Mouse (Mus musculus) retina, postnatal 1 day (tissue): Measurements from ENCODE around the gene Rab5if.
"Not testable (repeated sequence)": the region's sequence is repeated elsewhere in the genome, so short reads cannot be mapped to it uniquely, and the experiment has no call there.

ENCODE experiments used
- DNase-seq: peaks from one replicate; pipeline ENCODE4 v3.0.0-alpha.2; 2012

Gene Rab5if

GRCm38 (mm10) chr2:156892821-156893220, 29.9 kb downstream of the Rab5if start:
- DNase-seq = no peak

GRCm38 (mm10) chr2:156894496-156895265, 31.8 kb downstream of the Rab5if start:
- no peak for DNase-seq

DNA sequence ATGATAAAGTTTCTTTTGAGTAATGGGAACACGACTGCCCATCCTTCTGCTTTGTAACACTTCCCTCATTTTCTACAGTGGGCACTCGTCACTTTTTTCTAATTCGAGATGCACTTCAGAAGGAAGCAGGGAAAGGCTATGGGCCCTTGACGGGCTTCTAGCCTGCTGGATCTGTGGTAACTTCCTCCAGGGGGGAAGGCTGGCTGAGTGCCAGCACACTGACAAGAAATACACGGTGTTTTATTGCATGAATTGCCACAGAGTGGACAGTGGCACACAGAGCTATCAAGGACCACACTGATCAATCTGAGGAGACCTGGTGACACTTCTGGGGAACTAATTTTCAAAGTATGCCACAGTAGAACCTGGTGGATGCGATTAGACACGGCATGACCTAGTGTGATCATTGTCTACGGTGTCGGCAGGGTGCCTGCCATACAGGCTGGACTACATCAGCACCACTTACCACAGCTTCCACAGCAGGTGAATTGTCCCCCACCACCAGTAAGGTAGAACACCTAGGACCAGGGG, 33.5 kb downstream of the Rab5if start:
- DNase-seq = no peak

GRCm38 (mm10) chr2:156897034-156897433, 34.1 kb downstream of the Rab5if start:
- DNase-seq = no peak

- no peak for DNase-seq
Measured at GRCm38 (mm10) chr2:156898374-156898773, 35.4 kb downstream of the Rab5if start.

GRCm38 (mm10) chr2:156899184-156899583, 36.3 kb downstream of the Rab5if start:
- no peak for DNase-seq

DNA sequence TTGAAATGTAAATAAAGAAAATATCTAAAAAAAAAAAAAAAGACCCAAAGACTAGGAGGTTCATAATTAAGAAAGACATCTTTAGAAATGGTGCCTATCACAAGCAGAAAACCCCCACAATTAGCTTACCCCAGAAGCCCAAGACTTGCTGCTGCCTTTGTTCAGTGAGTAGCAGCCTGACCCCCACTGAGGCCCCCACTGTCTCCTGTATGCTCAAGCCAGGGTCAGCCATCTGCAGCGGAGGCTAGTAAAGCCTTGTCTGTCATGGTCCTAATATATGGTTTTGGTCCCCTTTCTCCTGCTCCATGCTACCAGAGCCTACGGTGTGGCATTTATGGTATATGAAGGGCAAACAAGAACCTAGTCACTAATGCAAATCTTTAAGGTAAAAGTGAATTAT, 38.4 kb downstream of the Rab5if start:
- no peak for DNase-seq

- no peak for DNase-seq
Measured at GRCm38 (mm10) chr2:156901883-156902282, 39.0 kb downstream of the Rab5if start.

DNA sequence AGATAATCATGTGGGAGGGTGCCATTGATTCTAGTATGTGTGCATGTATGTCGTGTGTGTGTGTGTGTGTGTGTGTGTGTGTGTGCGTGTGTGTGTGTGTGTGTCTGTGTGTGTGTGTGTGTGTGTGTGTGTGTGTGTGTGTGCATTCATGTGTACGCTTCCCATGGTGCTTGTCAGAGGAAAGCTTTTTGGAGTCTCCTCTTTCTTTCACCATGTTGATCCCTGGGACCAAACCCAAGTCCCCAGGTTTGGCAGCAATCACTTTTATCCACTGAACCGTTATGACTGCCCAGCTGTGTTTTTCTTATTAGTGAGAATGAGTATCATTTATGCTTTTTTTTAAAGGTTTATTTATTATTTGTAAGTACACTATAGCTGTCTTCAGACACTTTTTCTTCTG, 39.5 kb downstream of the Rab5if start:
- not testable (repeated sequence) for DNase-seq

GRCm38 (mm10) chr2:156903367-156903766, 40.4 kb downstream of the Rab5if start:
- no peak for DNase-seq

GRCm38 (mm10) chr2:156904976-156905717, 42.2 kb downstream of the Rab5if start:
- DNase-seq = peak; percentile 67

- DNase-seq = not testable (repeated sequence)
Measured at GRCm38 (mm10) chr2:156905931-156906330, 43.0 kb downstream of the Rab5if start.

GRCm38 (mm10) chr2:156913191-156913590, 50.3 kb downstream of the Rab5if start:
- DNase-seq = peak; percentile 55

GRCm38 (mm10) chr2:156915559-156915958, 52.6 kb downstream of the Rab5if start:
- DNase-seq = no peak

DNA sequence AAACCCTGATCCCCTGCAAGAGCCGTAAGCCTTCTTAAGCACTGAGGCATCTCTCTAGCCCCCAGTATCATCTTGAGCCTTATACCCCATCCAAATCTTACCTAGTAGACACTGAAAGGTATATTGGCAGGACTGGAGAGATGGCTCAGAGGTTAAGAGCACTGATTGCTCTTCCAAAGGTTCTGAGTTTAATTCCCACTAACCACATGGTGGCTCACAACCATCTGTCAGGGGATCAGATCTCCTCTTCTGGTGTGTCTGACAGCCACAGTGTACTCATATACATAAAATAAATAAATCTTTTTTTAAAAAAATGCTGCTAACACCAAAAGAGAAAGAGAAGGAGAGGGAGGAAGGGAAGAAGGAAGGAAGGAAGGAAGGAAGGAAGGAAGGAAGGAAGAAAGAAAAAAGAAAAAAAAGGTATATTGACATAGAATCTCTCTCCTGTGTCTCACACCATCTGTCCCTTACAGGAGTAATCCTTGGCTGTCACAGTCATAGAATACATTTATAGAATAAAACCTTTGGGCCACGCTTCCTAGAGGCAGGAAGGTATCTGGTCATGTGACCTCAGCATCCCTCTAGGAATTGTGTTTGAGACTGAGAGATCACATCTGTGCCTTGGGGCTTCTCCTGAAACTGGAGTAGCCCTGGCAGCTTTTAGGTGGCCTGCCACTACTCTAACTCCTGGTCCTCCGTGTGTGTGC, 53.6 kb downstream of the Rab5if start:
- no peak for DNase-seq

DNA sequence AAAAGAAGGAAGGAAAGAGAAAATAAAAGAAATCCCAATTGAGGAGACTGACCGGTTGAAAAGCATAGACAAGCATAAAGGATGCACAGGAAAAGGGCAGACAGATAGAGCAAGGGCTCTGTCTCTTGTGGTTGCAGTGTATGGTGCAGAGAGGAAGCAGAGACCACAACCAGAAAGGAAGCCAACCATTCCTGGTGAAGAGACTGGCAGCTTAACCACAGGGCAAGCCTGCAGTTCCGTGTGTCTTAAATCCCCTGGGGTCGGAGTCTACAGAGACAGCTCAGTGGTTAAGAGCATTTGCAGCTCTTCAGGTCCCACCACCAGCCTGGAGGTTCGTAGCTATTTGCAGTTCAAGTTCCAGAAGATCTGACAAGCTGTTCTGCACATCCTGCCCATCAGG, 55.6 kb downstream of the Rab5if start:
- DNase-seq = no peak

DNA sequence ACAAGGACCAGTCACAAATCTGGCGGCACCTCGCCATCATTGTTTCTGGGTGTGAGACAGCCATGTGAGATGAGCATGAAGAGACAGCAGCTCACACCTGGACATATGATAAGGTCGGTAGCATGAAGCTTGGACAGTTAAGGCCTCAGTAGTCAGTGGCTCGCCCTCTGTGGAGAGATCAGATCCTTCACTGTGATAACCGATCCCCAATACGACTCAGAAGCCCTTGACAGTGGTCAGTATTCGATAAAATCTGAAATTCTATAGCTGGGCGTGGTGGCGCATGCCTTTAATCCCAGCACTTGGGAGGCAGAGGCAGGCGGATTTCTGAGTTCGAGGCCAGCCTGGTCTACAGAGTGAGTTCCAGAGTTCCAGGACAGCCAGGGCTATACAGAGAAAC, 56.3 kb downstream of the Rab5if start:
- DNase-seq = not testable (repeated sequence)

GRCm38 (mm10) chr2:156919796-156920195, 56.9 kb downstream of the Rab5if start:
- no peak for DNase-seq

DNA sequence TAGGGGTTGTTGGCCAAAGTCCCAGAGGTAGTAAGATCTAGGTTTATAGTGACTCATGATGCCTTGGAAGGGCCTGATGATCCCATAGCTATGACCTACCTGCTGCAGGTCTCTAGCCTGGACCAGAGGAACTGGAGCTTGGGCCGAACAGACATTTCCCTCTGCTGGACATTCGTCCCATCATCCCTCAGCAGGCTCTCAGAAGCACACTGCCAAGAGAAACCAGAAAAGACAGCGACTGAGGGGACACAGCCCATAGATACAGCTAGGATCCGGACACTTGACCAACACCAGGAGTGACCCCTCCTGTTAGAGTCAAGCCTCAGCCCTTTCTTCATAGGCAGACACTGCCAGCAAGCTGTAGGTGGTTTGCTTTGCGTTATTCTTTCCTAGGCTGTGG, 60.1 kb downstream of the Rab5if start:
- no peak for DNase-seq
